Mouse (Mus musculus): Measurements from ENCODE around the gene Zfp536. TPM values are rescaled to one million over a fixed set of nuclear protein-coding genes. Genes with fewer than 3 reads are reported as not detected.
"Not testable (repeated sequence)": the region's sequence is repeated elsewhere in the genome, so short reads cannot be mapped to it uniquely, and the experiment has no call there.

Zfp536 gene
- total RNA-seq, 2 experiments from 2014 or later: 30.4 to 46.5 TPM

GRCm38 (mm10) chr7:37717071-37717470 lies 56.4 kb downstream of the Zfp536 start:
- DNase-seq (ENCODE audit: low spot score in 2 of 2): no peak
- intact Hi-C loops (cut with DNase I): no loop called here

GRCm38 (mm10) chr7:37716626-37717025 lies 56.8 kb downstream of the Zfp536 start:
- intact Hi-C loops (cut with DNase I): no loop called here
- DNase-seq (ENCODE audit: low spot score in 2 of 2): no peak

- intact Hi-C loops (cut with DNase I): no loop called here
- DNase-seq (ENCODE audit: low spot score in 2 of 2): peak in 1 of 2 experiments; percentile 15
Observed at GRCm38 (mm10) chr7:37704464-37704863, 69.0 kb downstream of the Zfp536 start.

- intact Hi-C loops (cut with DNase I); DNase-seq (ENCODE audit: low spot score in 2 of 2): not testable (repeated sequence)
Observed at GRCm38 (mm10) chr7:37697378-37697777, 76.1 kb downstream of the Zfp536 start.

GRCm38 (mm10) chr7:37695066-37695465 lies 78.4 kb downstream of the Zfp536 start:
- DNase-seq (ENCODE audit: low spot score in 2 of 2): no peak
- intact Hi-C loops (cut with DNase I): no loop called here

GRCm38 (mm10) chr7:37690606-37691005 lies 82.8 kb downstream of the Zfp536 start:
- DNase-seq (ENCODE audit: low spot score in 2 of 2): no peak
- intact Hi-C loops (cut with DNase I): no loop called here

- no peak for DNase-seq (ENCODE audit: low spot score in 2 of 2)
- intact Hi-C loops (cut with DNase I): no loop called here
Observed at GRCm38 (mm10) chr7:37689561-37690305, 83.7 kb downstream of the Zfp536 start.

- no peak for DNase-seq (ENCODE audit: low spot score in 2 of 2)
- intact Hi-C loops (cut with DNase I): no loop called here
Observed at GRCm38 (mm10) chr7:37689107-37689511, 84.3 kb downstream of the Zfp536 start.

- intact Hi-C loops (cut with DNase I): no loop called here
- no peak for DNase-seq (ENCODE audit: low spot score in 2 of 2)
Observed at GRCm38 (mm10) chr7:37686366-37686765, 87.1 kb downstream of the Zfp536 start.

GRCm38 (mm10) chr7:37685247-37685646 lies 88.2 kb downstream of the Zfp536 start:
- intact Hi-C loops (cut with DNase I): no loop called here
- DNase-seq (ENCODE audit: low spot score in 2 of 2): no peak

GRCm38 (mm10) chr7:37681335-37681734 lies 92.1 kb downstream of the Zfp536 start:
- intact Hi-C loops (cut with DNase I): no loop called here
- no peak for DNase-seq (ENCODE audit: low spot score in 2 of 2)

- intact Hi-C loops (cut with DNase I): no loop called here
Observed at GRCm38 (mm10) chr7:37663676-37664365, 109.6 kb downstream of the Zfp536 start.

GRCm38 (mm10) chr7:37648671-37649070 lies 124.8 kb downstream of the Zfp536 start:
- no peak for DNase-seq (ENCODE audit: low spot score in 2 of 2)
- intact Hi-C loops (cut with DNase I): no loop called here

More at GRCm38 (mm10) chr7:37663676-37664365, 109.6 kb downstream of the Zfp536 start:
- DNase-seq (ENCODE audit: low spot score in 2 of 2): no peak

GRCm38 (mm10) chr7:37647917-37648615 lies 125.4 kb downstream of the Zfp536 start:
- intact Hi-C loops (cut with DNase I): no loop called here
- DNase-seq (ENCODE audit: low spot score in 2 of 2): peak; percentile 26 to 40

- no peak for DNase-seq (ENCODE audit: low spot score in 2 of 2)
- intact Hi-C loops (cut with DNase I): no loop called here
Observed at GRCm38 (mm10) chr7:37639740-37640397, 133.6 kb downstream of the Zfp536 start.

GRCm38 (mm10) chr7:37634812-37635211 lies 138.6 kb downstream of the Zfp536 start:
- intact Hi-C loops (cut with DNase I): no loop called here
- no peak for DNase-seq (ENCODE audit: low spot score in 2 of 2)

GRCm38 (mm10) chr7:37630410-37630809 lies 143.0 kb downstream of the Zfp536 start:
- DNase-seq (ENCODE audit: low spot score in 2 of 2): no peak
- intact Hi-C loops (cut with DNase I): no loop called here

GRCm38 (mm10) chr7:37627897-37628510 lies 145.4 kb downstream of the Zfp536 start:
- intact Hi-C loops (cut with DNase I): loop anchor here (10.0 kb wide), 1 partner anchor 147 kb away; the partner anchor contains the start of gene Zfp536
- no peak for DNase-seq (ENCODE audit: low spot score in 2 of 2)

- no peak for DNase-seq (ENCODE audit: low spot score in 2 of 2)
- intact Hi-C loops (cut with DNase I): loop anchor here (10.0 kb wide), 1 partner anchor 149 kb away; the partner anchor contains the start of gene Zfp536
Observed at GRCm38 (mm10) chr7:37625758-37626157, 147.7 kb downstream of the Zfp536 start.

Measured in left cerebral cortex, postnatal 36 days (tissue).